Mouse (Mus musculus): Measurements from ENCODE around the gene Glrb. TPM values are rescaled to one million over a fixed set of nuclear protein-coding genes. Genes with fewer than 3 reads are reported as not detected.

Gene Glrb
- polyA plus RNA-seq, 1 experiment from 2014 or later: 47.9 TPM

GRCm38 (mm10) chr3:80805327-80805726 lies 108.1 kb downstream of the Glrb start:
- no peak overlapping the region for H3K4me3 ChIP-seq (ENCODE audit: low read depth, low read length)
- no peaks in the 10 kb centered on the region for H3K27me3 ChIP-seq (ENCODE audit: control insufficient read depth, insufficient read depth, low read depth, low read length)
- H3K9ac ChIP-seq (ENCODE audit: low read depth, low read length): no peak overlapping the region
- H3K27ac ChIP-seq (ENCODE audit: low read length): no peak overlapping the region
- no peaks in the 10 kb centered on the region for H3K36me3 ChIP-seq (ENCODE audit: control insufficient read depth, insufficient read depth, low read length)
- H3K4me1 ChIP-seq (ENCODE audit: control insufficient read depth, insufficient read depth, low read length): peaks cover 6% of the 10 kb centered on the region
- no peak overlapping the region for H3K4me2 ChIP-seq (ENCODE audit: low read length)
- H3K9me3 ChIP-seq (replicated peaks; ENCODE audit: control insufficient read depth, low read length, poor library complexity, severe bottlenecking): no peaks in the 10 kb centered on the region
- ATAC-seq: no peak
- 13% methylated on average over 1 of the region's 1 CpGs for WGBS

- Histone ChIP-seq H3K4me2 (ENCODE audit: low read length) (peak overlapping the region; percentile 55), H3K36me3 (ENCODE audit: control insufficient read depth, insufficient read depth, low read length) (no peaks in the 10 kb centered on the region), H3K9ac (ENCODE audit: low read depth, low read length) (0 out of 2 replicates have a peak overlapping the region, but pooled peaks have one; percentile 90), H3K4me1 (ENCODE audit: control insufficient read depth, insufficient read depth, low read length) (peaks cover 11% of the 10 kb centered on the region), H3K27ac (ENCODE audit: low read length) (peak overlapping the region; percentile 97), H3K4me3 (ENCODE audit: low read depth, low read length) (peak overlapping the region; percentile 72; the same call in 1 of the 2 replicates), H3K9me3 (replicated peaks; ENCODE audit: control insufficient read depth, low read length, poor library complexity, severe bottlenecking) (no peaks in the 10 kb centered on the region), H3K27me3 (ENCODE audit: control insufficient read depth, insufficient read depth, low read depth, low read length) (no peaks in the 10 kb centered on the region)
- no peak for ATAC-seq
- 50% methylated on average over 1 of the region's 1 CpGs for WGBS
Observed at GRCm38 (mm10) chr3:80803811-80804210, 109.6 kb downstream of the Glrb start.

- peak; percentile 37 for ATAC-seq
- Histone ChIP-seq H3K9ac (ENCODE audit: low read depth, low read length) (peak overlapping the region; percentile 90), H3K4me3 (ENCODE audit: low read depth, low read length) (peak overlapping the region; percentile 72), H3K27ac (ENCODE audit: low read length) (peak overlapping the region; percentile 97), H3K27me3 (ENCODE audit: control insufficient read depth, insufficient read depth, low read depth, low read length) (no peaks in the 10 kb centered on the region), H3K36me3 (ENCODE audit: control insufficient read depth, insufficient read depth, low read length) (no peaks in the 10 kb centered on the region), H3K4me1 (ENCODE audit: control insufficient read depth, insufficient read depth, low read length) (peaks cover 16% of the 10 kb centered on the region), H3K9me3 (replicated peaks; ENCODE audit: control insufficient read depth, low read length, poor library complexity, severe bottlenecking) (no peaks in the 10 kb centered on the region), H3K4me2 (ENCODE audit: low read length) (peak overlapping the region; percentile 55)
- 24% methylated on average over 8 of the region's 8 CpGs for WGBS
Observed at GRCm38 (mm10) chr3:80803211-80803610, 110.2 kb downstream of the Glrb start.

DNA sequence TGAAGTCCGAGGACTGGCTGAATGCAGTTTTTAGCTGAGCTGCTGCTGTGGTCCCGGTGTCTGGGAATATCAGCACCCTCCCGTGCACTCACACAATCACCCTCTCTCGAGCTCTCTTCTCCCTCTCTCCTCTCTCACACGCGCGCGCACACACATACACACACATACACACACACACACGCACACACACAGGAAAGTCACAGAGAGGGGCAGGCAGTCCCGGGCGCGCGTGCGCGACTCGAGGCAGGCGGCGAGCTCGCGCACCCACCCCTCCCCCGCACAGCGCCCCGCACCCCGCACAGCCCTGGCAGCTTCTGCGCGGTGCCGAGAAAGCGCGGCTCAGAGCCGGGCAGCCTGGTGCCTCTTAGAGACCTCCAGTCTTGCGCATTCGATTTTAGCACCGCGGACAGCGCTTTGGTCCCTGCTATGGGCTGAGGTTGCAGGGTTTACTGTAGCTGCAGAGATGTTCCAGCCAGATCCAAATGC lies 110.8 kb downstream of the Glrb start, which contains the start of gene Gria2:
TSS of gene Gria2 (minus strand) at position 240 of the 486 bp plus-strand sequence.
- under 1% methylated on average over 30 of the region's 35 CpGs for WGBS
- H3K27ac ChIP-seq (ENCODE audit: low read length): peak within 1 kb of the TSS; percentile 97

GRCm38 (mm10) chr3:80801827-80802310 lies 111.6 kb downstream of the Glrb start:
- no peaks in the 10 kb centered on the region for H3K27me3 ChIP-seq (ENCODE audit: control insufficient read depth, insufficient read depth, low read depth, low read length)
- H3K27ac ChIP-seq (ENCODE audit: low read length): peak overlapping the region; percentile 97
- peak overlapping the region; percentile 55 for H3K4me2 ChIP-seq (ENCODE audit: low read length)
- WGBS: 5% methylated on average over 6 of the region's 6 CpGs
- peak overlapping the region; percentile 90 for H3K9ac ChIP-seq (ENCODE audit: low read depth, low read length)
- ATAC-seq: 0 out of 2 replicates have a peak, but pooled peaks have one; percentile 0
- no peaks in the 10 kb centered on the region for H3K36me3 ChIP-seq (ENCODE audit: control insufficient read depth, insufficient read depth, low read length)
- no peaks in the 10 kb centered on the region for H3K9me3 ChIP-seq (replicated peaks; ENCODE audit: control insufficient read depth, low read length, poor library complexity, severe bottlenecking)
- peaks cover 23% of the 10 kb centered on the region for H3K4me1 ChIP-seq (ENCODE audit: control insufficient read depth, insufficient read depth, low read length)
- peak overlapping the region; percentile 72 for H3K4me3 ChIP-seq (ENCODE audit: low read depth, low read length)

More for the DNA sequence above, 110.8 kb downstream of the Glrb start, which contains the start of gene Gria2:
- peaks cover 19% of the 10 kb centered on the region for H3K4me1 ChIP-seq (ENCODE audit: control insufficient read depth, insufficient read depth, low read length)
- H3K9me3 ChIP-seq (replicated peaks; ENCODE audit: control insufficient read depth, low read length, poor library complexity, severe bottlenecking): no peaks in the 10 kb centered on the region
- H3K27me3 ChIP-seq (ENCODE audit: control insufficient read depth, insufficient read depth, low read depth, low read length): no peaks in the 10 kb centered on the region
- peak within 1 kb of the TSS; percentile 90 for H3K9ac ChIP-seq (ENCODE audit: low read depth, low read length)
- ATAC-seq: peak; percentile 94
- peak within 1 kb of the TSS; percentile 55 for H3K4me2 ChIP-seq (ENCODE audit: low read length)
- peak within 1 kb of the TSS; percentile 72 for H3K4me3 ChIP-seq (ENCODE audit: low read depth, low read length)
- H3K36me3 ChIP-seq (ENCODE audit: control insufficient read depth, insufficient read depth, low read length): no peaks in the 10 kb centered on the region

- Histone ChIP-seq H3K4me2 (ENCODE audit: low read length) (peak overlapping the region; percentile 55), H3K9ac (ENCODE audit: low read depth, low read length) (peak overlapping the region; percentile 90), H3K4me3 (ENCODE audit: low read depth, low read length) (peak overlapping the region; percentile 72), H3K27me3 (ENCODE audit: control insufficient read depth, insufficient read depth, low read depth, low read length) (no peaks in the 10 kb centered on the region), H3K4me1 (ENCODE audit: control insufficient read depth, insufficient read depth, low read length) (peaks cover 23% of the 10 kb centered on the region), H3K36me3 (ENCODE audit: control insufficient read depth, insufficient read depth, low read length) (no peaks in the 10 kb centered on the region), H3K27ac (ENCODE audit: low read length) (peak overlapping the region; percentile 97), H3K9me3 (replicated peaks; ENCODE audit: control insufficient read depth, low read length, poor library complexity, severe bottlenecking) (no peaks in the 10 kb centered on the region)
- whole genome bisulfite sequencing: 3% methylated on average over 33 of the region's 33 CpGs
- ATAC-seq: peak; percentile 55
Observed at GRCm38 (mm10) chr3:80800995-80801826, 112.2 kb downstream of the Glrb start.

GRCm38 (mm10) chr3:80800299-80800994 lies 113.0 kb downstream of the Glrb start:
- peak overlapping the region; percentile 55 for H3K4me2 ChIP-seq (ENCODE audit: low read length)
- peak overlapping the region; percentile 97 for H3K27ac ChIP-seq (ENCODE audit: low read length)
- 1% methylated on average over 29 of the region's 29 CpGs for WGBS
- no peaks in the 10 kb centered on the region for H3K27me3 ChIP-seq (ENCODE audit: control insufficient read depth, insufficient read depth, low read depth, low read length)
- H3K9ac ChIP-seq (ENCODE audit: low read depth, low read length): peak overlapping the region; percentile 90
- H3K4me3 ChIP-seq (ENCODE audit: low read depth, low read length): peak overlapping the region; percentile 72
- H3K4me1 ChIP-seq (ENCODE audit: control insufficient read depth, insufficient read depth, low read length): peaks cover 25% of the 10 kb centered on the region
- H3K9me3 ChIP-seq (replicated peaks; ENCODE audit: control insufficient read depth, low read length, poor library complexity, severe bottlenecking): no peaks in the 10 kb centered on the region
- ATAC-seq: peak; percentile 1; the same call in 1 of the 2 replicates
- no peaks in the 10 kb centered on the region for H3K36me3 ChIP-seq (ENCODE audit: control insufficient read depth, insufficient read depth, low read length)

DNA sequence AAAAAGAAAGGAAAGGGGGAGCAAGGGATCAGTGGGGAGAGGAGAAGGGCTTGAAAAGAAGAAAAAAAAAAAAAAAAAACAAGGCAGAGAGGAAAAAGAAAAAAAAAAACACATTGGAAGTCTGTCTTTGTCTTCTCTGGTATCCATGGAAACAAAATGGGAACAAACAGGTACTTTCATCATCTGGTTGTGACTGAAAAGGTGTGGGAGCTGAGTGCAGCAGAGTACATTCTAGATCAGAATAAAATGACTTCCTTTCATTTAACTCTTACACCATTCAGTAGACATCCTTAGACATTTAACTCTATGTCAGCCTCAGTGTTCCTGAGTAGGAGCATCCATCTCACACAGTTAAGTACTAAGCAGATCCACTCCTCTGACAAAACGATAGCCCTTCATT lies 115.5 kb downstream of the Glrb start:
- Histone ChIP-seq H3K36me3 (ENCODE audit: control insufficient read depth, insufficient read depth, low read length) (no peaks in the 10 kb centered on the region), H3K27ac (ENCODE audit: low read length) (no peak overlapping the region), H3K4me2 (ENCODE audit: low read length) (peak overlapping the region; percentile 55), H3K27me3 (ENCODE audit: control insufficient read depth, insufficient read depth, low read depth, low read length) (no peaks in the 10 kb centered on the region), H3K4me1 (ENCODE audit: control insufficient read depth, insufficient read depth, low read length) (peaks cover 25% of the 10 kb centered on the region), H3K9me3 (replicated peaks; ENCODE audit: control insufficient read depth, low read length, poor library complexity, severe bottlenecking) (no peaks in the 10 kb centered on the region), H3K9ac (ENCODE audit: low read depth, low read length) (peak overlapping the region; percentile 39; the same call in 1 of the 2 replicates), H3K4me3 (ENCODE audit: low read depth, low read length) (peak overlapping the region; percentile 30)
- 58% methylated on average over 1 of the region's 1 CpGs for WGBS
- ATAC-seq: no peak
